9 mouse cellular contexts compared by ENCODE assay signal in the genomic region with DNA sequence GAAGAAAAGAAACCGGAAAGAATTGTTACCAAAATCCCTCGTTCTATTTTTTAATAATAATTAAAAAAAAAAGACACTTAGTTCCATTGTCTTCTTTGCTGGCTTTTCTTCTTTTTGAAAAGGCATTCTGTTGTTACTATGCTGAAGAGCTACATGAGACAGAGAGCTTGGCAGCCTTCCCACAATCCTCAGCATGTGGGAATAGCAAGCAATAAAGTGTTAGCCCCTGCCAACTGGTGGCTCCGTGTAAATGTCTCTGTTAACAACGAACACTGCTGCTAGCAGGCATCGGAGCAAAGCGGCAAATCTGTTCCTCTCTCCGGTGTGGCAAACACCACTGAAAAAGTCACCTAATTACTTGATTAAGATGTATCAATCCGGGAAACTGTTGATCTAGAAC.
A peak's percentile ranks its signal among the peaks of the same experiment; 100 is the strongest.
DNase-seq lines count a peak whose midpoint lies in the region; ATAC-seq lines count a peak whose summit lies in the region.
"Had no signal": no experiment of that assay in that cellular context is flagged by ENCODE, and none has a peak within 500 bp of the region (broad histone marks: within the 10 kb centered on the region; RNA-seq: fewer than 3 reads in every experiment).

No protein-coding gene starts in this region.

- H3K27me3 ChIP-seq in forebrain, embryonic 16.5 days (replicated peaks; ENCODE audit: control insufficient read depth, insufficient read depth, low read length), result no peaks in the 10 kb centered on the region
- no peaks in the 10 kb centered on the region for H3K27me3 ChIP-seq in forebrain, embryonic 13.5 days
- H3K27me3 ChIP-seq in midbrain, embryonic 14.5 days (ENCODE audit: control insufficient read depth, insufficient read depth, low read length), result no peaks in the 10 kb centered on the region
- no peaks in the 10 kb centered on the region for H3K27me3 ChIP-seq in midbrain, embryonic 15.5 days (replicated peaks)
- H3K27me3 ChIP-seq in midbrain, embryonic 13.5 days, result no peaks in the 10 kb centered on the region

- no peaks in the 10 kb centered on the region for H3K9me3 ChIP-seq in forebrain, embryonic 16.5 days (ENCODE audit: control insufficient read depth, low read length)
- no peaks in the 10 kb centered on the region for H3K9me3 ChIP-seq in forebrain, embryonic 13.5 days (replicated peaks)
- H3K9me3 ChIP-seq in midbrain, embryonic 14.5 days (ENCODE audit: control insufficient read depth, low read length), result no peaks in the 10 kb centered on the region
- no peaks in the 10 kb centered on the region for H3K9me3 ChIP-seq in midbrain, embryonic 15.5 days
- 0 out of 2 replicates have a peak, but pooled peaks cover 3% of the 10 kb centered on the region for H3K9me3 ChIP-seq in midbrain, embryonic 13.5 days

- ATAC-seq in forebrain, embryonic 16.5 days, result peak; percentile 67; the same call in 1 of the 2 replicates
- ATAC-seq in forebrain, embryonic 13.5 days, result no peak
- no peak for ATAC-seq in midbrain, embryonic 14.5 days (ENCODE audit: low FRiP score, low TSS enrichment)
- ATAC-seq in midbrain, embryonic 15.5 days (replicated peaks), result no peak
- ATAC-seq in midbrain, embryonic 13.5 days, result no peak

- H3K4me1 ChIP-seq in forebrain, embryonic 16.5 days (replicated peaks; ENCODE audit: control insufficient read depth, insufficient read depth, low read length), result no peaks in the 10 kb centered on the region
- peaks cover 15% of the 10 kb centered on the region; the same call in 1 of the 2 replicates for H3K4me1 ChIP-seq in forebrain, embryonic 13.5 days
- no peaks in the 10 kb centered on the region for H3K4me1 ChIP-seq in midbrain, embryonic 14.5 days (ENCODE audit: control insufficient read depth, insufficient read depth, low read length)
- H3K4me1 ChIP-seq in midbrain, embryonic 15.5 days, result no peaks in the 10 kb centered on the region
- 0 out of 2 replicates have a peak, but pooled peaks cover 3% of the 10 kb centered on the region for H3K4me1 ChIP-seq in midbrain, embryonic 13.5 days (replicated peaks)

- no peak overlapping the region for H3K4me2 ChIP-seq in forebrain, embryonic 16.5 days (ENCODE audit: low read length)
- no peak overlapping the region for H3K4me2 ChIP-seq in forebrain, embryonic 13.5 days
- H3K4me2 ChIP-seq in midbrain, embryonic 14.5 days (ENCODE audit: low read length), result no peak overlapping the region
- H3K4me2 ChIP-seq in midbrain, embryonic 15.5 days, result no peak overlapping the region
- H3K4me2 ChIP-seq in midbrain, embryonic 13.5 days (replicated peaks), result no peak overlapping the region

- no peak overlapping the region for H3K4me3 ChIP-seq in forebrain, embryonic 16.5 days (replicated peaks; ENCODE audit: low read length)
- H3K4me3 ChIP-seq in forebrain, embryonic 13.5 days, result no peak overlapping the region
- no peak overlapping the region for H3K4me3 ChIP-seq in midbrain, embryonic 14.5 days (replicated peaks; ENCODE audit: low read depth, low read length)
- no peak overlapping the region for H3K4me3 ChIP-seq in midbrain, embryonic 15.5 days
- H3K4me3 ChIP-seq in midbrain, embryonic 13.5 days (replicated peaks), result no peak overlapping the region

- 29% methylated on average over 8 of the region's 8 CpGs for WGBS in forebrain, embryonic 16.5 days
- 57% methylated on average over 8 of the region's 8 CpGs for WGBS in forebrain, embryonic 13.5 days
- WGBS in midbrain, embryonic 14.5 days, result 56% methylated on average over 8 of the region's 8 CpGs
- 55% methylated on average over 8 of the region's 8 CpGs for WGBS in midbrain, embryonic 15.5 days
- WGBS in midbrain, embryonic 13.5 days, result 67% methylated on average over 8 of the region's 8 CpGs

- H3K36me3 ChIP-seq in forebrain, embryonic 16.5 days (ENCODE audit: control insufficient read depth, insufficient read depth), result no peaks in the 10 kb centered on the region
- H3K36me3 ChIP-seq in forebrain, embryonic 13.5 days (ENCODE audit: poor library complexity, severe bottlenecking), result no peaks in the 10 kb centered on the region
- no peaks in the 10 kb centered on the region for H3K36me3 ChIP-seq in midbrain, embryonic 14.5 days (ENCODE audit: control insufficient read depth, insufficient read depth, low read length)
- H3K36me3 ChIP-seq in midbrain, embryonic 15.5 days (replicated peaks), result no peaks in the 10 kb centered on the region
- no peaks in the 10 kb centered on the region for H3K36me3 ChIP-seq in midbrain, embryonic 13.5 days

- H3K27ac ChIP-seq in forebrain, embryonic 16.5 days (ENCODE audit: low read length), result no peak overlapping the region
- H3K27ac ChIP-seq in forebrain, embryonic 13.5 days, result no peak overlapping the region
- no peak overlapping the region for H3K27ac ChIP-seq in midbrain, embryonic 14.5 days (replicated peaks; ENCODE audit: low read depth, low read length)
- H3K27ac ChIP-seq in midbrain, embryonic 15.5 days, result no peak overlapping the region
- no peak overlapping the region for H3K27ac ChIP-seq in midbrain, embryonic 13.5 days
- H3K27ac ChIP-seq: macrophage had no signal

- DNase-seq in midbrain, embryonic 14.5 days, result peak; percentile 81
- peak; percentile 31 to 88 for DNase-seq in layer of hippocampus, postnatal 14 days (ENCODE audit: low spot score in 2 of 2)
- DNase-seq in testis, postnatal 10 days (ENCODE audit: low spot score), result peak; percentile 71
- no peak for DNase-seq in ovary, postnatal 36 days (ENCODE audit: low spot score)

- no peak overlapping the region for H3K9ac ChIP-seq in forebrain, embryonic 16.5 days (replicated peaks; ENCODE audit: low read depth, low read length)
- H3K9ac ChIP-seq in forebrain, embryonic 13.5 days, result no peak overlapping the region
- no peak overlapping the region for H3K9ac ChIP-seq in midbrain, embryonic 14.5 days (replicated peaks; ENCODE audit: low read length)
- no peak overlapping the region for H3K9ac ChIP-seq in midbrain, embryonic 15.5 days
- H3K9ac ChIP-seq in midbrain, embryonic 13.5 days (replicated peaks), result no peak overlapping the region
